Mouse (Mus musculus): ENCODE measurements around the gene Fam92b. TPM values are rescaled to one million over a fixed set of nuclear protein-coding genes. Genes with fewer than 3 reads are reported as not detected.
A peak's percentile ranks its signal among the peaks of the same experiment; 100 is the strongest.

The Fam92b gene
- total RNA-seq, 1 experiment from 2014 or later, result not detected

DNA sequence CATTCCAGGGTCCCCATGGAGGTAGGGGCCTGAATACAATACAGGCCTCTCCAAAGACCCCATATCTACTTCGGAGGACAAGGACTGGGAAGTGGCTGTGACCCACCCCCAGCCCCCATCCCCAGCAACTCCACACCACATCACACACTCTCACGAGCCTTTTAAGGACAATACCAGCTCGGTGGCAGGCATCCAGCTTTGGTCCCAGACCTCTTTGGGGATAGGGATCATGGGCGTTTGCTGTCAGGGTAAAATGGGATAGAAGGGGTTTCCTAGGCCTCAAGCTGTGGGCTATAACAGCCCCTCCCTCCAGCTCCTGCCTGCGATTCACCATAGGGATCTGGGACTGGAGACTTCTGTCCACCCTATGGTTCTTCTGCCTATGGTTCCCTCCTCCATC, 14.4 kb upstream of the Fam92b start:
- ATAC-seq (replicated peaks; ENCODE audit: insufficient number of reproducible peaks, low FRiP score, low TSS enrichment, poor library complexity, severe bottlenecking), result no peak

- ATAC-seq (replicated peaks; ENCODE audit: insufficient number of reproducible peaks, low FRiP score, low TSS enrichment, poor library complexity, severe bottlenecking), result no peak
Measured at GRCm38 (mm10) chr8:120190810-120191413, 13.6 kb upstream of the Fam92b start.

DNA sequence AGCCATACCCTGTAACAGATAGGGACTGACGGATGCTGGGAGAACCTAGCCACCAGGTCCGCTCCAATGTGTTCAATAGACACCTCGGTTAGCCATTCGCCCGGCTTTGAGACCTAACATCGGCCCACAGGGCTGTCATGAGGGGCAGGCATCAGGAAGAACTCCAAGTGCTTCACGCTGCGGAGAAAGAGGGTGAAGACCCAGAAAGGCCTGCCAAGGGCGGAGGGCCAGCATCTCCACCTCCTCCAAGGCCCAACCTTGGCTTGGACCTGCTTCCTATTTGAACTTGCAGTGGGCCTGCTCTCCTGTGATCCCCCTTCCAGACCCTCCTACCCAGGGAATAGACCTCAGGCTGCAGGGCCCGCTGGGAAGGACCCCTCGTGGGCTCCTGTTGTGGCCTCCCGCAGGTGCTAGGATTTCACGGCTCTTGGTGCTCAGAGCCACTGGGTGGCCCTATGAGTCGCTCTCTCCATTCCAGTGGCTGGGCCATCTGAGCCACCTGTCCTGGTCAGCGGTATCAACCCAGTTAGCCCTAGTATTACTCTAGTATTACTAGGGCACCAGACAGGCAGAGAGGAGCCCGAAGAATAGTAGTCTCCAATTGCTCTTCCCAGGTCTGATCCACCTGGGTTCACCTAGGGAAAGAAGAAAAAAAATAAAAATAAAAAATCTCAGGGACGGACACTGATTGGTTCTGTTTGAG, 13.0 kb upstream of the Fam92b start:
- ATAC-seq (replicated peaks; ENCODE audit: insufficient number of reproducible peaks, low FRiP score, low TSS enrichment, poor library complexity, severe bottlenecking), result no peak

- no peak for ATAC-seq (replicated peaks; ENCODE audit: insufficient number of reproducible peaks, low FRiP score, low TSS enrichment, poor library complexity, severe bottlenecking)
Measured at GRCm38 (mm10) chr8:120189440-120189839, 12.2 kb upstream of the Fam92b start.

- no peak for ATAC-seq (replicated peaks; ENCODE audit: insufficient number of reproducible peaks, low FRiP score, low TSS enrichment, poor library complexity, severe bottlenecking)
Measured at GRCm38 (mm10) chr8:120188510-120188909, 11.2 kb upstream of the Fam92b start.

DNA sequence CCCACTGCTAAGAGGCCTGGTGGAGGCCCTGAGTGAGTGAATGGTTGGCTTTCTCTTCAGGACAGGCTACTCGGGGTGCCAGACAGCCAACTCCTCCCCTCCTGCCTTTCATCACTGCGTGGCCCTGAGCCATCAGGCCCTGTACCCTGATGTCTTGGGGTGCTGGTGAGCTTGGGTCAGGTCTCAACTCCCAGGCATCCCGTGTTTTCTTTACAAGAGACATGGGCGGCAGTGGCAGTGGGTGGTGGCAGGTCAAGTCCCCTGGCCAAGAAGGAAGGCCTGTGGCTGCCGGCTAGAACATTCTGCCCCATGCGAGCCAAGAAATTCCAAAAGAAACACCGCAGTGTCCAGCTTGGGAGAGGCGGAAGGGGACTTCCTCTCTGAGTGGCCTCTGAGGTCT, 9.2 kb upstream of the Fam92b start:
- ATAC-seq (replicated peaks; ENCODE audit: insufficient number of reproducible peaks, low FRiP score, low TSS enrichment, poor library complexity, severe bottlenecking), result no peak

GRCm38 (mm10) chr8:120184850-120185792, 7.9 kb upstream of the Fam92b start:
- no peak for ATAC-seq (replicated peaks; ENCODE audit: insufficient number of reproducible peaks, low FRiP score, low TSS enrichment, poor library complexity, severe bottlenecking)

DNA sequence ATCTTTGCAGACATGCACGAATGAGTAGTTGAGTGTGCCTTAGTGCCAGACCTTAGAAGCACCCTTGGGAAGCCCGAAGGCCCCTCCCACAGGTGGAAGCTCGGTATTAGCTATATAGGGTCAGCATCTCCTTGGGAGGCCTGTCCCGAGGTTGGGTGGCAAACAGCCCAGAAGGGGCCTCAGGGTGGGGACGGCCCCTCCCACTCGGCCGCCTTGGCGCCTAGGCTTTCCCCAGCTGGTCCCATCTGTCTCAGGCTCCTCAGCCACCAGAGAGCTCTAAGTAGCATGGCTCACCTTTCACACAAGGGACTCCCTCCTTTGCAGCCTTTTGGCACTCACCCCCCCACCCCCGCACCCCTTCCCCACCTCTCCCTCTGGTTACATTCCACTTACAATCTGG, 7.1 kb upstream of the Fam92b start:
- no peak for ATAC-seq (replicated peaks; ENCODE audit: insufficient number of reproducible peaks, low FRiP score, low TSS enrichment, poor library complexity, severe bottlenecking)

- ATAC-seq (replicated peaks; ENCODE audit: insufficient number of reproducible peaks, low FRiP score, low TSS enrichment, poor library complexity, severe bottlenecking), result no peak
Measured at GRCm38 (mm10) chr8:120181861-120182414, 4.7 kb upstream of the Fam92b start.

DNA sequence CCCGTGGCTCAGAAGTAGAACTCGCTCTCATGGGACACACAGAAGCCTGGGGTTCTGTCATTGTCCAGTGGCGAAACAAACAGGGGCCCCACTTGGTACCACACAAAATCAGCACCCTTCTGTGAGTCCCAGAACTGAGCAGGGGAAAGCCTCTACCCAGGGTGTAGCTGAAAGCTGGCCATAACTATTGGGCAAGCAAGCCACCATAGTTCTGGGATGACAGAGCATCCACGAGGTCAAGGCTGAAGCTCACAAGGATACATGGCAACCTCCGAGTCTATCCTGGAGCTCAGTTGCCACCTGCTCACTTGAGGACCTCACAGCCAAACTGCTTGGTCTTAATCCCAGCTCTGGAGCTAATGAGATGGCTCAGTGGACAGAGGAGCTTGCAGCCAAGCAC, 4.0 kb upstream of the Fam92b start:
- ATAC-seq (replicated peaks; ENCODE audit: insufficient number of reproducible peaks, low FRiP score, low TSS enrichment, poor library complexity, severe bottlenecking), result no peak

GRCm38 (mm10) chr8:120180445-120180970, 3.2 kb upstream of the Fam92b start:
- no peak for ATAC-seq (replicated peaks; ENCODE audit: insufficient number of reproducible peaks, low FRiP score, low TSS enrichment, poor library complexity, severe bottlenecking)

- peak; percentile 60 for ATAC-seq (replicated peaks; ENCODE audit: insufficient number of reproducible peaks, low FRiP score, low TSS enrichment, poor library complexity, severe bottlenecking)
Measured at GRCm38 (mm10) chr8:120179027-120179431, 1.8 kb upstream of the Fam92b start.

DNA sequence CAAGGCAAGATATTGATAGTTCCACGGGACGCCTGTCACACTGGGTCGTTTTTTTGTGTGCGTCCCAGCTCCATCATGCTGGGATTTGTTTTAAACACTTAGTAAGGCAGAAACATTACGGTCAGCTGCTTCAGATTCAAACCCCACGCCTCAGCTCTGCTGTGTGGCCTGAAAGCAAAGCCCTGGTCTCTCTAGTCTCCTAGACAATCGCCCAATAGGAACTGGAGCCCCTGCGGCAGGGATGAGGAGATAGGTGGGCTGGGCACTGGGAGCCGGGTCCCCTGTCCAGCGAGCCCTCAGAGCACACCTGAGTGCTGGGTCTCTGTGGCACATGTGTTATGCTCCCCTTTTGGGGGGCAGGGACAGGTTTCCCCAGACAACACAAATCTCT, 853 bp upstream of the Fam92b start:
- no peak for ATAC-seq (replicated peaks; ENCODE audit: insufficient number of reproducible peaks, low FRiP score, low TSS enrichment, poor library complexity, severe bottlenecking)

DNA sequence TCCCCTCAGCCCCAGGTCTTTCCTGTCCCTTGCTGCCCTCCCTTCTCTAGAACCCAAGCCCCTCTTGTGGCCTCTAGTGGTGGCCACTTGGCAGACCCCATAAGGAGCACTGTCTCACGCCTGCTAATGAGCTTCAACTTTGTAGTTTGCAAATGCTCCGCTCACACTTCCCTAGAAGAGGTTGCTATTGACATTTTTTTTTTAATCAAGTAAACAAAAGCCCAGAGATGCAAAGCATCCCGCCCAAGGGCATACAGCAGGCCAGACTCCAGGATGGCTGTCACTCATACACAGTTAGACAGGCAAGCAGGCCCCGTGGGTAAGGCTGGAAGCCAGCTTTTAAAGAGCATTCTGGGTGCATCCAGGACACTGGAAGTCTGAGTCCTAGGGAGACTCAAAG, 661 bp downstream of the Fam92b start:
- no peak for ATAC-seq (replicated peaks; ENCODE audit: insufficient number of reproducible peaks, low FRiP score, low TSS enrichment, poor library complexity, severe bottlenecking)

DNA sequence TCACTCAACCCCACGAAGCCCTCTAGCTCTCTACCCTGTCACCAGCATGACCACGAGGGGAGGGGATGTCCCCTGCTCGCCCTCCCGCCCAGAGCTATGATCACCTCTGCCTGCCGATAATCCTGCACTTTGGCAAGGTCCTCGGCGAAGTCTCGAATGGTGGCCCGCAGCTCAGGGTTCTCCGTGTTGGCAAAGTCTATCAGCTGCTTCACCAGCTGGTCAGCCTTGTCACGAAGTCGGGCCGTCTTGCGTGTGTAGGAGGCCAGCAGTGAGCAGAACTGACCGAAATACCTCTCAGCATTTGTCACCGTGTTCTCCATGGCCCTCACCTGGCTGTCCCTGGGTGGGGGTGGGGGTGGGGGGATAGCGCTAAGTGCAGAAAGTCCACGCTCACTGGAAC, 2.7 kb downstream of the Fam92b start:
- ATAC-seq (replicated peaks; ENCODE audit: insufficient number of reproducible peaks, low FRiP score, low TSS enrichment, poor library complexity, severe bottlenecking), result no peak

DNA sequence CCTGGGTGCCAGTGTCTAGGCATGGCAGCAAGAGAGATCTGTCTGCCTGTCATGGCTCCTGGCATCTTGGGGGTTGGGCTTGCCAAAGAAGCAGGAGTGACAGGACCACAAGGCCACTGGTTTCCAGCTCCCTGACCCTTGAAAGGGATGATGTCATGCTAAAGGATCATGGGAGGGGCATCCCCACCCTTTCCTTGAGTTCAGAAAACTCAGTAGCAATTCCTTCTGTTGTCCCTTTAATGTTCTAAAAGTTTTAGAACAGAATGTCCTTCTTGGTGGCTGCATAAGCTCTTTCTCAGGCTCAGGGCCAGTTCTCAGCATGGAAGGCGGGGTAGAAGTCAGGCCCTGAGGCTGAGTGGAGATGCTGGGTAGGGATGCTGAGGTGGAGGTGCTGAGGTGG, 4.1 kb downstream of the Fam92b start:
- no peak for ATAC-seq (replicated peaks; ENCODE audit: insufficient number of reproducible peaks, low FRiP score, low TSS enrichment, poor library complexity, severe bottlenecking)

DNA sequence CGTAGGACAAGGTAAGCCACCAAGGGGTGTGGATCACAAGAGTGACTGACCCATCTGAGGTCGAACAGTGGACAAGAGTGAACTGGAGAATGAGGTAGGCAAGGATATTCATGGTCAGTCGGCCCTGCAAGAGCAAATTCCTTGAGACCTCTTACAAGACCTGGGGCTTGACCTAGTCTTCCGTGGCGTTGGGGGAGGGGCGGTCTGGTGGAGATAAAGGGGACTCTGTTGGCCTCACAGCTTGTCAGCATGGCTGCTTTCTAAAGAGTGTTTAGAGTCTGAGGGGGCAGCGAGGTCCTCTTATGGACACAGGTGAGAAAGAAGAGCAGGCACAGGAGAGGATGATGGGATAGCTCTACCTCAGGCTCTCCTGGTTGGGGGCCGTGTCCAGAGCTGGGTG, 8.1 kb downstream of the Fam92b start:
- ATAC-seq (replicated peaks; ENCODE audit: insufficient number of reproducible peaks, low FRiP score, low TSS enrichment, poor library complexity, severe bottlenecking), result no peak

- no peak for ATAC-seq (replicated peaks; ENCODE audit: insufficient number of reproducible peaks, low FRiP score, low TSS enrichment, poor library complexity, severe bottlenecking)
Measured at GRCm38 (mm10) chr8:120167821-120168220, 9.4 kb downstream of the Fam92b start.

- ATAC-seq (replicated peaks; ENCODE audit: insufficient number of reproducible peaks, low FRiP score, low TSS enrichment, poor library complexity, severe bottlenecking), result no peak
Measured at GRCm38 (mm10) chr8:120167136-120167535, 10.1 kb downstream of the Fam92b start.

All from monocyte, adult 5-6 weeks (primary cell).